Mouse (Mus musculus): Measurements from ENCODE around the gene Ptrh1. TPM values are rescaled to one million over a fixed set of nuclear protein-coding genes. Genes with fewer than 3 reads are reported as not detected.

The Ptrh1 gene
- polyA plus RNA-seq, 1 experiment from 2014 or later = 6.7 TPM

GRCm38 (mm10) chr2:32816497-32816896 is 40.9 kb downstream of the Ptrh1 start:
- Histone ChIP-seq H3K4me3 (no peak overlapping the region), H3K9ac (no peak overlapping the region), H3K27ac (no peak overlapping the region), H3K4me2 (replicated peaks) (peak overlapping the region; percentile 25; the same call in 1 of the 2 replicates), H3K9me3 (no peaks in the 10 kb centered on the region), H3K36me3 (peaks cover 36% of the 10 kb centered on the region), H3K27me3 (no peaks in the 10 kb centered on the region), H3K4me1 (peaks cover 20% of the 10 kb centered on the region)
- WGBS = 90% methylated on average over 2 of the region's 2 CpGs
- no peak for ATAC-seq (ENCODE audit: low FRiP score, low read depth)

GRCm38 (mm10) chr2:32816946-32817581 is 41.5 kb downstream of the Ptrh1 start:
- WGBS = 20% methylated on average over 17 of the region's 17 CpGs
- Histone ChIP-seq H3K9me3 (no peaks in the 10 kb centered on the region), H3K27me3 (no peaks in the 10 kb centered on the region), H3K4me3 (no peak overlapping the region), H3K4me2 (replicated peaks) (peak overlapping the region; percentile 25), H3K27ac (peak overlapping the region; percentile 53; the same call in 1 of the 2 replicates), H3K36me3 (peaks cover 30% of the 10 kb centered on the region), H3K9ac (no peak overlapping the region), H3K4me1 (peaks cover 20% of the 10 kb centered on the region)
- peak; percentile 73 for ATAC-seq (ENCODE audit: low FRiP score, low read depth)

GRCm38 (mm10) chr2:32817589-32817988 is 42.0 kb downstream of the Ptrh1 start:
- Histone ChIP-seq H3K4me1 (peaks cover 20% of the 10 kb centered on the region), H3K9me3 (no peaks in the 10 kb centered on the region), H3K4me3 (no peak overlapping the region), H3K27me3 (no peaks in the 10 kb centered on the region), H3K36me3 (peaks cover 26% of the 10 kb centered on the region), H3K4me2 (replicated peaks) (peak overlapping the region; percentile 25), H3K27ac (peak overlapping the region; percentile 53; the same call in 1 of the 2 replicates), H3K9ac (no peak overlapping the region)
- 48% methylated on average over 7 of the region's 7 CpGs for WGBS
- no peak; the same call in 1 of the 2 replicates for ATAC-seq (ENCODE audit: low FRiP score, low read depth)

- no peak for ATAC-seq (ENCODE audit: low FRiP score, low read depth)
- no peak overlapping the region for H3K4me3 ChIP-seq
- no peaks in the 10 kb centered on the region for H3K27me3 ChIP-seq
- peaks cover 22% of the 10 kb centered on the region for H3K4me1 ChIP-seq
- H3K9ac ChIP-seq = no peak overlapping the region
- peaks cover 21% of the 10 kb centered on the region for H3K36me3 ChIP-seq
- H3K9me3 ChIP-seq = no peaks in the 10 kb centered on the region
- H3K27ac ChIP-seq = no peak overlapping the region
- no peak overlapping the region for H3K4me2 ChIP-seq (replicated peaks)
- 91% methylated on average over 5 of the region's 5 CpGs for WGBS
Observed at GRCm38 (mm10) chr2:32818208-32818607, 42.6 kb downstream of the Ptrh1 start.

GRCm38 (mm10) chr2:32821041-32821802 is 45.6 kb downstream of the Ptrh1 start:
- ATAC-seq (ENCODE audit: low FRiP score, low read depth) = no peak
- H3K4me1 ChIP-seq = peaks cover 36% of the 10 kb centered on the region
- H3K27ac ChIP-seq = no peak overlapping the region
- no peaks in the 10 kb centered on the region for H3K9me3 ChIP-seq
- no peak overlapping the region for H3K4me3 ChIP-seq
- H3K9ac ChIP-seq = no peak overlapping the region
- H3K36me3 ChIP-seq = 0 out of 2 replicates have a peak, but pooled peaks cover 6% of the 10 kb centered on the region
- H3K27me3 ChIP-seq = no peaks in the 10 kb centered on the region
- WGBS = 69% methylated on average over 11 of the region's 11 CpGs
- H3K4me2 ChIP-seq (replicated peaks) = no peak overlapping the region

GRCm38 (mm10) chr2:32822643-32823042 is 47.1 kb downstream of the Ptrh1 start:
- Histone ChIP-seq H3K4me2 (replicated peaks) (no peak overlapping the region), H3K27ac (no peak overlapping the region), H3K27me3 (no peaks in the 10 kb centered on the region), H3K4me3 (no peak overlapping the region), H3K4me1 (peaks cover 24% of the 10 kb centered on the region), H3K36me3 (peaks cover 6% of the 10 kb centered on the region; the same call in 1 of the 2 replicates), H3K9me3 (no peaks in the 10 kb centered on the region), H3K9ac (no peak overlapping the region)
- 80% methylated on average over 6 of the region's 6 CpGs for WGBS
- no peak for ATAC-seq (ENCODE audit: low FRiP score, low read depth)

- 45% methylated on average over 11 of the region's 11 CpGs for WGBS
- no peaks in the 10 kb centered on the region for H3K9me3 ChIP-seq
- H3K27ac ChIP-seq = no peak overlapping the region
- H3K4me1 ChIP-seq = peaks cover 19% of the 10 kb centered on the region
- no peak overlapping the region for H3K4me2 ChIP-seq (replicated peaks)
- H3K27me3 ChIP-seq = no peaks in the 10 kb centered on the region
- H3K36me3 ChIP-seq = peaks cover 6% of the 10 kb centered on the region; the same call in 1 of the 2 replicates
- H3K9ac ChIP-seq = no peak overlapping the region
- H3K4me3 ChIP-seq = no peak overlapping the region
- ATAC-seq (ENCODE audit: low FRiP score, low read depth) = no peak
Observed at GRCm38 (mm10) chr2:32823153-32823552, 47.6 kb downstream of the Ptrh1 start.

- Histone ChIP-seq H3K9me3 (no peaks in the 10 kb centered on the region), H3K4me2 (replicated peaks) (no peak overlapping the region), H3K27me3 (no peaks in the 10 kb centered on the region), H3K4me1 (peaks cover 15% of the 10 kb centered on the region), H3K4me3 (no peak overlapping the region), H3K36me3 (peaks cover 6% of the 10 kb centered on the region; the same call in 1 of the 2 replicates), H3K9ac (no peak overlapping the region), H3K27ac (peak overlapping the region; percentile 63; the same call in 1 of the 2 replicates)
- WGBS = 60% methylated on average over 8 of the region's 8 CpGs
- no peak for ATAC-seq (ENCODE audit: low FRiP score, low read depth)
Observed at GRCm38 (mm10) chr2:32823579-32824154, 48.1 kb downstream of the Ptrh1 start.

GRCm38 (mm10) chr2:32824181-32824580 is 48.6 kb downstream of the Ptrh1 start:
- Histone ChIP-seq H3K27me3 (no peaks in the 10 kb centered on the region), H3K4me1 (peaks cover 15% of the 10 kb centered on the region), H3K4me3 (no peak overlapping the region), H3K27ac (no peak overlapping the region; the same call in 1 of the 2 replicates), H3K4me2 (replicated peaks) (no peak overlapping the region), H3K9ac (0 out of 2 replicates have a peak overlapping the region, but pooled peaks have one; percentile 25), H3K9me3 (no peaks in the 10 kb centered on the region), H3K36me3 (peaks cover 6% of the 10 kb centered on the region; the same call in 1 of the 2 replicates)
- no peak; the same call in 1 of the 2 replicates for ATAC-seq (ENCODE audit: low FRiP score, low read depth)
- 49% methylated on average over 8 of the region's 8 CpGs for WGBS

- 84% methylated on average over 1 of the region's 1 CpGs for WGBS
- H3K4me1 ChIP-seq = peaks cover 15% of the 10 kb centered on the region
- no peak overlapping the region for H3K27ac ChIP-seq
- H3K27me3 ChIP-seq = no peaks in the 10 kb centered on the region
- H3K4me3 ChIP-seq = no peak overlapping the region
- H3K9ac ChIP-seq = no peak overlapping the region
- H3K36me3 ChIP-seq = peaks cover under 1% of the 10 kb centered on the region; the same call in 1 of the 2 replicates
- H3K4me2 ChIP-seq (replicated peaks) = no peak overlapping the region
- H3K9me3 ChIP-seq = no peaks in the 10 kb centered on the region
- ATAC-seq (ENCODE audit: low FRiP score, low read depth) = no peak
Observed at GRCm38 (mm10) chr2:32824778-32825177, 49.2 kb downstream of the Ptrh1 start.

GRCm38 (mm10) chr2:32825796-32826195 is 50.2 kb downstream of the Ptrh1 start:
- Histone ChIP-seq H3K4me3 (no peak overlapping the region), H3K27me3 (no peaks in the 10 kb centered on the region), H3K9ac (no peak overlapping the region), H3K36me3 (no peaks in the 10 kb centered on the region; the same call in 1 of the 2 replicates), H3K27ac (no peak overlapping the region), H3K4me2 (replicated peaks) (no peak overlapping the region), H3K9me3 (no peaks in the 10 kb centered on the region), H3K4me1 (peaks cover 15% of the 10 kb centered on the region)
- WGBS = 87% methylated on average over 6 of the region's 6 CpGs
- ATAC-seq (ENCODE audit: low FRiP score, low read depth) = no peak
